Mouse (Mus musculus) liver, adult 2 months (tissue): ENCODE measurements at regions not wholly inside any gene's neighbourhood (a gene's known extent, or its start where the extent isn't known, plus 50 kb on each side); places are given as distances from the start of the nearest gene placed in this dataset.
A peak's percentile ranks its signal among the peaks of the same experiment; 100 is the strongest.

Source experiments
- DNase-seq: peaks from one replicate; pipeline ENCODE4 v3.0.0-alpha.2; 2011; ENCODE audit warnings: low read depth, low spot score; ENCODE audit errors: extremely low read depth
- H3K27ac ChIP-seq: fragments of 200-500 bp; replicated peaks from 2 replicates; pipeline ENCODE4 v1.5.1; 2012; ENCODE audit warnings: low read depth, mild to moderate bottlenecking, control low read depth, inconsistent platforms, low read length; ENCODE audit not compliant: insufficient read depth
- H3K27me3 ChIP-seq: fragments of 200-500 bp; 2 replicates; pipeline ENCODE4 v1.6.1; 2012; ENCODE audit warnings: mild to moderate bottlenecking, moderate library complexity, low read length, inconsistent platforms; ENCODE audit not compliant: control insufficient read depth, insufficient read depth
- H3K36me3 ChIP-seq: fragments of 200-500 bp; 2 replicates; pipeline ENCODE4 v1.6.1; 2012; ENCODE audit warnings: low read length, inconsistent platforms; ENCODE audit not compliant: control insufficient read depth, insufficient read depth
- H3K4me1 ChIP-seq: fragments of 200-500 bp; 2 replicates; pipeline ENCODE4 v1.6.1; 2011; ENCODE audit warnings: low read length; ENCODE audit not compliant: control insufficient read depth, insufficient read depth
- H3K4me3 ChIP-seq: fragments of 200-500 bp; 2 replicates; pipeline ENCODE4 v1.5.1; 2011; ENCODE audit warnings: low read depth, mild to moderate bottlenecking, control low read depth, low read length, moderate library complexity; ENCODE audit not compliant: insufficient read depth
- H3K79me2 ChIP-seq: fragments of 200-500 bp; 2 replicates; pipeline ENCODE4 v1.6.1; 2012; ENCODE audit warnings: inconsistent platforms, mild to moderate bottlenecking, low read length, moderate library complexity; ENCODE audit not compliant: control insufficient read depth, insufficient read depth
- H3K9ac ChIP-seq: fragments of 200-500 bp; 2 replicates; pipeline ENCODE4 v1.6.1; 2012; ENCODE audit warnings: low read depth, mild to moderate bottlenecking, control low read depth, inconsistent platforms, low read length
- CTCF ChIP-seq: fragments of 200-500 bp; IDR thresholded peaks from 2 replicates; pipeline ENCODE4 v1.5.1; 2011; ENCODE audit warnings: low read depth, low read length, control low read depth
- POLR2A ChIP-seq: fragments of 200-500 bp; IDR thresholded peaks from 2 replicates; pipeline ENCODE4 v1.6.1; 2011; ENCODE audit warnings: low read length, control low read depth; ENCODE audit not compliant: insufficient read depth; ENCODE audit errors: extremely low read depth
- WGBS: fragments of 180-500 bp; shearing (Covaris S2); methylation state at CpG from one replicate; pipeline ENCODE4 v1.1.7; 2018; 5-methylcytosine and 5-hydroxymethylcytosine counted together

GRCm38 (mm10) chr12:71370091-71370490 lies 60.4 kb downstream of the Dact1 start:
- Histone ChIP-seq H3K9ac (no peak overlapping the region), H3K27ac (peak overlapping the region; percentile 80), H3K27me3 (no peaks in the 10 kb centered on the region), H3K36me3 (no peaks in the 10 kb centered on the region), H3K79me2 (no peaks in the 10 kb centered on the region), H3K4me1 (peaks cover 38% of the 10 kb centered on the region), H3K4me3 (no peak overlapping the region)
- TF ChIP-seq CTCF (no peak), POLR2A (no peak)
- peak; percentile 69 for DNase-seq
- WGBS, result 23% methylated on average over 5 of the region's 5 CpGs

GRCm38 (mm10) chr12:71371948-71372347 lies 62.3 kb downstream of the Dact1 start:
- WGBS, result 96% methylated on average over 5 of the region's 5 CpGs
- Histone ChIP-seq H3K4me1 (peaks cover 29% of the 10 kb centered on the region), H3K79me2 (no peaks in the 10 kb centered on the region)

GRCm38 (mm10) chr12:71373633-71374032 lies 63.9 kb downstream of the Dact1 start:
- H3K9ac ChIP-seq, result no peak overlapping the region
- H3K36me3 ChIP-seq, result no peaks in the 10 kb centered on the region
- no peak overlapping the region for H3K4me3 ChIP-seq
- H3K27ac ChIP-seq, result no peak overlapping the region
- no peak for TF ChIP-seq CTCF
- no peak for TF ChIP-seq POLR2A
- WGBS, result 17% methylated on average over 2 of the region's 2 CpGs
- DNase-seq, result peak; percentile 24
- H3K79me2 ChIP-seq, result no peaks in the 10 kb centered on the region; the same call in 1 of the 2 replicates
- H3K4me1 ChIP-seq, result peaks cover 19% of the 10 kb centered on the region
- H3K27me3 ChIP-seq, result no peaks in the 10 kb centered on the region

More at GRCm38 (mm10) chr12:71371948-71372347, 62.3 kb downstream of the Dact1 start:
- Histone ChIP-seq H3K9ac (no peak overlapping the region), H3K27me3 (no peaks in the 10 kb centered on the region), H3K36me3 (no peaks in the 10 kb centered on the region), H3K27ac (no peak overlapping the region), H3K4me3 (no peak overlapping the region)
- no peak for TF ChIP-seq CTCF
- DNase-seq, result no peak

GRCm38 (mm10) chr12:71376446-71376845 lies 66.8 kb downstream of the Dact1 start:
- Histone ChIP-seq H3K79me2 (no peaks in the 10 kb centered on the region; the same call in 1 of the 2 replicates), H3K27ac (no peak overlapping the region), H3K4me3 (no peak overlapping the region; the same call in 1 of the 2 replicates), H3K9ac (no peak overlapping the region), H3K36me3 (no peaks in the 10 kb centered on the region), H3K4me1 (peaks cover 7% of the 10 kb centered on the region), H3K27me3 (no peaks in the 10 kb centered on the region)
- TF ChIP-seq POLR2A (no peak), CTCF (no peak)
- DNase-seq, result no peak
- 50% methylated on average over 8 of the region's 8 CpGs for WGBS

- 67% methylated on average over 9 of the region's 9 CpGs for WGBS
- Histone ChIP-seq H3K4me3 (no peak overlapping the region), H3K27ac (no peak overlapping the region), H3K27me3 (no peaks in the 10 kb centered on the region), H3K9ac (no peak overlapping the region), H3K79me2 (no peaks in the 10 kb centered on the region; the same call in 1 of the 2 replicates), H3K4me1 (peaks cover 7% of the 10 kb centered on the region), H3K36me3 (no peaks in the 10 kb centered on the region)
- no peak for DNase-seq
- TF ChIP-seq POLR2A (no peak), CTCF (no peak)
Observed at GRCm38 (mm10) chr12:71376966-71377365, 67.3 kb downstream of the Dact1 start.

- no peak overlapping the region for H3K9ac ChIP-seq
- WGBS, result 71% methylated on average over 8 of the region's 8 CpGs
- DNase-seq, result peak; percentile 65
- peak overlapping the region; percentile 19; the same call in 1 of the 2 replicates for H3K27ac ChIP-seq
- TF ChIP-seq POLR2A, result no peak
- TF ChIP-seq CTCF, result no peak
- no peaks in the 10 kb centered on the region for H3K36me3 ChIP-seq
- no peaks in the 10 kb centered on the region for H3K27me3 ChIP-seq
- H3K4me3 ChIP-seq, result no peak overlapping the region
- H3K4me1 ChIP-seq, result no peaks in the 10 kb centered on the region; the same call in none of the 2 replicates
- H3K79me2 ChIP-seq, result no peaks in the 10 kb centered on the region; the same call in 1 of the 2 replicates
Observed at GRCm38 (mm10) chr12:71379626-71380423, 70.1 kb downstream of the Dact1 start.
